Mouse (Mus musculus) liver, embryonic 15.5 days (tissue): ENCODE measurements at regions not wholly inside any gene's neighbourhood (a gene's known extent, or its start where the extent isn't known, plus 50 kb on each side); places are given as distances from the start of the nearest gene placed in this dataset.

Source experiments
- ATAC-seq: fragments of 200-750 bp; cut with Nextera tagmentation; 2 replicates; pipeline ENCODE4 v1.8.0; 2017; ENCODE audit warnings: moderate number of reproducible peaks, mild to moderate bottlenecking, moderate library complexity; ENCODE audit not compliant: insufficient read depth
- H3K27ac ChIP-seq: fragments of 300-500 bp; sonication (generic); replicated peaks from 2 replicates; pipeline ENCODE4 v1.5.1; 2015; ENCODE audit warnings: mild to moderate bottlenecking, inconsistent platforms
- H3K27me3 ChIP-seq: fragments of 300-500 bp; sonication (generic); 2 replicates; pipeline ENCODE4 v1.6.1; 2015; ENCODE audit warnings: mild to moderate bottlenecking, inconsistent platforms
- H3K36me3 ChIP-seq: fragments of 300-500 bp; sonication (generic); replicated peaks from 2 replicates; pipeline ENCODE4 v1.6.1; 2015; ENCODE audit warnings: moderate library complexity, mild to moderate bottlenecking, inconsistent platforms
- H3K4me1 ChIP-seq: fragments of 300-500 bp; sonication (generic); replicated peaks from 2 replicates; pipeline ENCODE4 v1.6.1; 2015; ENCODE audit warnings: inconsistent platforms
- H3K4me2 ChIP-seq: fragments of 300-500 bp; sonication (generic); 2 replicates; pipeline ENCODE4 v1.6.1; 2015; ENCODE audit warnings: moderate library complexity, mild to moderate bottlenecking, inconsistent platforms
- H3K4me3 ChIP-seq: fragments of 300-500 bp; sonication (generic); replicated peaks from 2 replicates; pipeline ENCODE4 v1.5.1; 2015; ENCODE audit warnings: mild to moderate bottlenecking, inconsistent platforms
- H3K9ac ChIP-seq: fragments of 300-500 bp; sonication (generic); 2 replicates; pipeline ENCODE4 v1.6.1; 2015; ENCODE audit warnings: moderate library complexity, mild to moderate bottlenecking, inconsistent platforms
- H3K9me3 ChIP-seq: fragments of 300-500 bp; sonication (generic); replicated peaks from 2 replicates; pipeline ENCODE4 v1.6.1; 2016; ENCODE audit warnings: inconsistent platforms
- WGBS: fragments of 180-500 bp; shearing (Covaris S2); methylation state at CpG from one replicate; pipeline ENCODE4 v1.1.7; 2015; ENCODE audit warnings: mixed read lengths; ENCODE audit not compliant: insufficient replicate concordance; 5-methylcytosine and 5-hydroxymethylcytosine counted together

DNA sequence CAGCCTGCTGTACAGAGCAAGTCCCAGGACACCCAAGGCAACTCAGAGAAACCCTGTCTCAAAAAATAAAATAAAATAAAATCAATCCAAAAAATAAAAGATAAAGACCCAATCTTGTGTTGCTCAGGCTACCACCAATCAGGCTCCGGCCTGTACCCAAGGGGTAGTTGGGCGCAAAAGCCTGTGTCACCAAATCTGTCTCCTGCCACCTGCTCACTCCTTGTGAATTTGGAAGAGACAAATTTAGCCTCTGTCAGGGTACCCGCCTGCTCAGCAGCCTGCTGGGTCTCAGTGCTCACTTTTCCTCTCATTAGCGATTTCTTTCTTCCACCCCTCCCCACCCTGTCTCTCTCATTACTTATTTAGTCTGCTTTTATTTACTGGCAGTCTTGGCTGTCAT is 54.6 kb downstream of the Sox4 start:
- Histone ChIP-seq H3K4me3 (no peak overlapping the region), H3K27me3 (no peaks in the 10 kb centered on the region), H3K4me1 (no peaks in the 10 kb centered on the region), H3K9ac (no peak overlapping the region), H3K36me3 (no peaks in the 10 kb centered on the region), H3K4me2 (no peak overlapping the region), H3K9me3 (0 out of 2 replicates have a peak, but pooled peaks cover 2% of the 10 kb centered on the region), H3K27ac (no peak overlapping the region)
- no peak for ATAC-seq
- whole genome bisulfite sequencing = 68% methylated on average over 4 of the region's 4 CpGs

DNA sequence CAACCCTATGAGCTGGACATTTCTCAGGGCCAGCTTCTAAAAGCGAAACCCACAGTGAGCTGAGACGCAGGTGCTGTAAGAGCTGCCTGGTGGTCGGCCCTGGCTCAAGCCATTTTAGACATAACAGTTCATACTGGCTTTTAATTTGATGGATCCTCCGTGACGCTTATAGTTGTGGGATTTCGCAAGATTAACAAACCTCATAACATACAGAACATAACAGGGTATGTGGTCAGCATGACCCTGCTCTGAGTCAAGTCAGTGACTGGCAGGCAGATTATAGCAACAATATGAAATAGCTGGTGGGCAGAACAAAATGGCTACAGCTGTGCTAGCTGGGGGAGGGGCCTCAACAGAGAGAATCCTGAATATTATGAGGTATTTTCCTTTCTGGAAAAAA is 60.6 kb downstream of the Sox4 start:
- H3K4me1 ChIP-seq = no peaks in the 10 kb centered on the region
- WGBS = 61% methylated on average over 6 of the region's 6 CpGs
- no peak overlapping the region for H3K4me2 ChIP-seq
- H3K9me3 ChIP-seq = 0 out of 2 replicates have a peak, but pooled peaks cover 2% of the 10 kb centered on the region
- no peak overlapping the region for H3K9ac ChIP-seq
- no peak overlapping the region for H3K4me3 ChIP-seq
- no peak for ATAC-seq
- no peaks in the 10 kb centered on the region for H3K36me3 ChIP-seq
- peaks cover 7% of the 10 kb centered on the region for H3K27me3 ChIP-seq
- H3K27ac ChIP-seq = no peak overlapping the region

DNA sequence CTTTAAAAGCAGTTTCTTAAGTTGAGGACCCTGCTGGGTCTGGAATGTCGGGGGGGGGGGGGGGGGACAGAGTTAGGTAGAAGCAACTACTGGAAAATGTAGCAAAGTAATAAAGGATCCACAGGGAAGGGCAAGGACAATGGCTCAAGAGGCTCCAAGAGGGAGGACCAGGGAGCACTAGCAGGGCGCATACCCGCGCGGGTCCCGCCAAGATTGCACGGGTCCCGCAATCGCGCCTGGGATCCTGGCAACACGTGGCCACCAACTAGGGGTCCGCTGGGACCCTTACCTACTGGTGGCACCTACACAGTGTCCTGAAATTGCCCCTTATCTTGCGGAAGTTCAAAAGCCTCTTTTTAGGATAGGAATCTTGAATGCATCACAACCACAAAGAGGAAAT is 66.4 kb downstream of the Sox4 start:
- 9% methylated on average over 13 of the region's 13 CpGs for WGBS
- no peak overlapping the region for H3K4me2 ChIP-seq

DNA sequence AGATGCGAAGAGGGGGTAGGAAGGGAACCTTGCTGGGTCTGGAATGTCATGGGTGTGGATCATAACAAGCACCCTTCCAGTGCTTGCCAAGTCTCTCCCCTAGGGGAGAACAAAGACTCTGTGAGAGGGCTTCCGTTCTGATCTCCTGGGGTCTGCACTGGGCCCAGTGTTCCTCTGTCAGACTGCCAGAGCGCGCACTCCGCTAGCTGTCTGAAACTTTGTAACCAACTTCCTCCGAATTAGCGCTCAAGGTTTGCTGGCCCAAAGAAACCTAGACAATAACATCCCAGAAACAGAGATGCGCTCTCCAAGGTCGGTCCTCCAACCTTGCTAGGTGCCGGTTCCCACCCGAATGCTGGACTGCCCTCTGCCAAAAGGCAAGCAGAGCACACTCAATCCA is 66.8 kb downstream of the Sox4 start:
- Histone ChIP-seq H3K4me2 (no peak overlapping the region), H3K4me3 (no peak overlapping the region), H3K9ac (no peak overlapping the region), H3K36me3 (no peaks in the 10 kb centered on the region), H3K4me1 (no peaks in the 10 kb centered on the region; the same call in 1 of the 2 replicates), H3K27ac (no peak overlapping the region), H3K27me3 (peaks cover 66% of the 10 kb centered on the region), H3K9me3 (no peaks in the 10 kb centered on the region)
- WGBS = 10% methylated on average over 11 of the region's 11 CpGs
- ATAC-seq = no peak

More for the DNA sequence above, 66.4 kb downstream of the Sox4 start:
- H3K9me3 ChIP-seq = no peaks in the 10 kb centered on the region
- no peak for ATAC-seq
- H3K4me3 ChIP-seq = no peak overlapping the region
- no peaks in the 10 kb centered on the region for H3K36me3 ChIP-seq
- H3K27ac ChIP-seq = no peak overlapping the region
- H3K27me3 ChIP-seq = peaks cover 62% of the 10 kb centered on the region
- no peaks in the 10 kb centered on the region; the same call in 1 of the 2 replicates for H3K4me1 ChIP-seq
- H3K9ac ChIP-seq = no peak overlapping the region

DNA sequence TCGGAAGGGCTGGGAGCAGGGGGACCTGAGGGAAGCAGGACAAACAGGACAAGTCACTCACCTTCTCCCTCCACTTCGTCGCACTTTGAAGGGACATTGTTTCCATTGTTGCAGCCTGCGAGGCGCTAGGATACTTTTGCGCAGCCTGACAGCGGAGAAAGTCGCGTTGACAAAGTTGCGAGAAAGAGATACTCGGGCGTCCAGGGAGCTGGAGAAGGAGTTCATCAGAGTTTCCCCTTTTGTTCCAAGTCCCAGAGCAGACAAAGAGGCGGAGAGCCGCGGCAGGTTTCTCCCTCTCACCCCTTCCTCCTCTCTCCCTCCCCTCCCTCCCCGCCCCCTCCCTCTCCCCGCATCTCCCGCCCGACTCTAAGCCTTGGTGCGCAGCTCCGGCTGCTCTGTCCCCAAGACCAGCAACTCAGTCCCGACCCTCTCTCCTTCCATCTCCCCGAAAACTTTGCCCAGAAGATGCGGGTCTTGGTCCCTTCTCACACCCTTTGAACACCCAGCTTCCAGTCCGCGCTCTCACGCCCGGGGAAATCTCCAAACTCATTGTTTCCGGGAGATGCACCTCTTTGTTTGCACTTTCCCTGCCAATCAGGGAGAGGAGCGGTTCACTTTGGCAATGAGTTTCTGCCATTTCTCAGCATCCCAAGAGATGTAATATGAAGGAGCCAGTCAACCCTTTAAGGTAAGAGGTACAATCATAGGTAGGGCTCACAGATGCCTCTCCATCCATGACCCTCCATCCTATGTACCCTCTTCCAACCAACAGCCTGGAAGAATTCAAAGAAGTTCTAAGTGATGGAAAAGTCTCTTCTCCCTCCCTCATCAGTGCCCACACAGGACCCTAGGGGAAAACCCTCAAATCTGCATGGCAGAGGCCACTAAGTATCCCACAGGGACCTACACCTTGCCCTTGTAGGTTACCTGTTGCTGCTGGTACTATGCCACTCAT is 68.2 kb downstream of the Sox4 start:
- H3K4me1 ChIP-seq = no peaks in the 10 kb centered on the region; the same call in 1 of the 2 replicates
- no peak overlapping the region for H3K9ac ChIP-seq
- H3K27me3 ChIP-seq = peaks cover 67% of the 10 kb centered on the region
- ATAC-seq = no peak
- no peaks in the 10 kb centered on the region for H3K9me3 ChIP-seq
- peak overlapping the region; percentile 22 for H3K4me3 ChIP-seq
- peak overlapping the region; percentile 40 for H3K4me2 ChIP-seq
- H3K36me3 ChIP-seq = no peaks in the 10 kb centered on the region
- under 1% methylated on average over 30 of the region's 30 CpGs for WGBS
- H3K27ac ChIP-seq = no peak overlapping the region

DNA sequence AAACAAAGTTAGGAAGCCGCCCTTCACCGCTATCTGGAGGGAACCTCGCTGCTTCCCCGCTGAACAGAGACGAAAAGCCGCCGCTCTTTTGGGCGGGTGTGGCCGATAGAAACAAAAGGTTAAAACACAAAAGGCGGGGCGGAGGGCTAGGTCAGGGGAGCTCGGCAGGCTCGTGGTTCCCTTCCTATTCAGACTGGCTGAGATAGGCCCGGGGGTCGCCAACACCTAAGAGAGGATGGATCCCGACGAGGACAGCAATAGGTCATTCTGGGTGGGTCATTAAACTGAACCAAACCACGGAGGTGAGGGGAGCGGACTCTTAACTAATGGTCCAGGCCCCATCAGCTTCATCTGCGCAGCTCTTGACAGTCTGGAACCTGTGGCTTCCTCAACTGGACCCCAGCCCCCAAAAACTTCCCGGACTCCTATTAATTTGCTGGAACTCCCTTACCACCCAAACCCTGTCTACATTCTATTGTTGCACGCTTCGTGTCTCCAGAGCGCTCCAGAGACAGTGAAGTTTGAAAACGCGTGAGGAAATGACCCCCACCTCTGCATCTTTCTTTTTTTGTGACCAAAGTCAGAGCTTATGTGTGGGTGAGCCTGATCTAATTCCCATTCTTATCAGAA is 69.2 kb downstream of the Sox4 start:
- Histone ChIP-seq H3K4me1 (no peaks in the 10 kb centered on the region; the same call in 1 of the 2 replicates), H3K27ac (no peak overlapping the region), H3K4me3 (peak overlapping the region; percentile 12), H3K4me2 (peak overlapping the region; percentile 35), H3K27me3 (peaks cover 67% of the 10 kb centered on the region), H3K9ac (no peak overlapping the region), H3K36me3 (no peaks in the 10 kb centered on the region), H3K9me3 (no peaks in the 10 kb centered on the region)
- no peak for ATAC-seq
- 1% methylated on average over 26 of the region's 26 CpGs for WGBS

DNA sequence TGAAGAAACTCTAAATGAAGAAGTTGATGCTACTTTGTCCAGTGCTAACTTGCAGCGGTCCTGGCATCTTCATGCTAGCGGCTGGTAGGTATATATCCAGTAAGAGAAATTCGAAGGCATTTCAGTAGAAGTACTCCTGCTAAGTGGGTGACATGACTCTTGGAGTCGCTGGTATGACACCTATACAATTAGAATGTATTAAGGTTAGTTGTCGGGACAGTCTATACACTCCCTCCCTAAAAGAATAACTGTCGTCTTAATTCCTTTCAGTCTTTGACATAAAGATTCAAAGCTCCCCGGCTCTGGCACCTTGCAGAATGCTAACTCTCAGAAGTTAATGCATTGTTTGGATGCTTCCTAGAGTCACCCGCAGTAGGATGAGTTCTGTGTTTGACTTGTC is 70.1 kb downstream of the Sox4 start:
- Histone ChIP-seq H3K4me1 (no peaks in the 10 kb centered on the region; the same call in 1 of the 2 replicates), H3K27me3 (peaks cover 65% of the 10 kb centered on the region), H3K4me2 (no peak overlapping the region), H3K36me3 (no peaks in the 10 kb centered on the region), H3K9me3 (no peaks in the 10 kb centered on the region), H3K27ac (no peak overlapping the region), H3K4me3 (no peak overlapping the region), H3K9ac (no peak overlapping the region)
- no peak for ATAC-seq
- 44% methylated on average over 8 of the region's 8 CpGs for WGBS

DNA sequence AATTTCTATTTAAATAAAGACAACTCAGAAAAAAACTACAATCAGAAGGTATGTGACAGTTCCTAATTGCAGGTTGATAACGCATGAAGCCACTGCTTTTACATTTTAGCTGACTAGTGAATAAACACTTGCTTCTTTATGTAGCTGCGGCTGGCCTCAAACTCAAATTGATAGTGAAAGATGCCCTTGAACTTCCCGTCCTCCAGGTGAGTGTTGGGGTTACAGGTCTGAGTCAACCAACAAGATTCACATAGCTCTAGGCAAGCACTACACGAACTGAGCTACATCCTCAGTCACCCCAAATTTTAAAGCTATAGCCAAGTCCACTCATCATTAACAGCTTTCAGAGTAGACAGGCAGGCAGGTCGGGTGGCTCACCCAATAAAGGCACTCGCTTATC is 72.6 kb downstream of the Sox4 start:
- H3K4me2 ChIP-seq = no peak overlapping the region
- 50% methylated on average over 6 of the region's 6 CpGs for WGBS
- no peaks in the 10 kb centered on the region; the same call in 1 of the 2 replicates for H3K4me1 ChIP-seq
- no peak overlapping the region for H3K9ac ChIP-seq
- no peak for ATAC-seq
- peaks cover 40% of the 10 kb centered on the region for H3K27me3 ChIP-seq
- H3K36me3 ChIP-seq = no peaks in the 10 kb centered on the region
- H3K27ac ChIP-seq = no peak overlapping the region
- H3K9me3 ChIP-seq = no peaks in the 10 kb centered on the region
- no peak overlapping the region for H3K4me3 ChIP-seq

DNA sequence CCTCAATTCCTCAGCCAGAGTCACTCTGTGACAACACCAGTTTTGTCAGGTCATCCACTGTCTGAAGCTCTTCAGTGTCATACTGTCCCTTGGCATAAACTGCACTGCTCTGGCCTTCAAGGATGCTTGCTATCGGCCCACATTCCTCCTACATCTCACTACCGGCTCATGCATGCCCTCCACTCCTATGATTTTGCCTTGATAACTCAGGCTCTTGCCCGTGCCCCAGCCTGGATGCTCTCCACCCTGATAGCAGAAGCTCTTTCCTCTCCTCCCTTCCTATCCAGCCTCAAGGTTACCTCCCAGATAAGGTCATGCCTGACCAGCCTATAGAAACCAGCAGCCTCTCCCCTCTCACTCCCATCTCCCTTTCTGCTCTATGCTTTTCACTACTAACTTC is 74.8 kb downstream of the Sox4 start:
- Histone ChIP-seq H3K9ac (no peak overlapping the region), H3K27ac (no peak overlapping the region), H3K4me1 (no peaks in the 10 kb centered on the region), H3K4me2 (no peak overlapping the region), H3K4me3 (no peak overlapping the region), H3K27me3 (peaks cover 18% of the 10 kb centered on the region), H3K9me3 (no peaks in the 10 kb centered on the region), H3K36me3 (no peaks in the 10 kb centered on the region)
- WGBS = 20% methylated on average over 3 of the region's 3 CpGs
- ATAC-seq = no peak

DNA sequence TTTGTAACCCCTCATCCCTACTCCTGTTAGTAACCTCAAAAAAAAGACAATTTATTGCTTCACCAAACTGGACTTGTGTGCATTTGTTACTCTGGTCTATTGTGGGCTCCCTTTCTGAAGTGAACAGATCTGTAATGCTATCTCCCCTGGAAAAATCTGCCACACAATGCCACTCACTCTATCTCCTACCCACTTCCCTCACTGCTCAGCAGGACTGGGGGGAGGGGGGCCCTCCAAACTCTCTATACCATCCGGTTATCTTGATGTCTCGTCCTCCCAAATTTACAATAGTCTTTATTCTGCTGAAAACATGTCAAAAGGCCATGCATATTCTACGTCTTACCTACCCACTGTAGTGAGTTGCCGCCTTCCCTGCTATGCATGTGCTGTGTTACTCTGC is 76.7 kb downstream of the Sox4 start:
- no peak for ATAC-seq
- H3K36me3 ChIP-seq = no peaks in the 10 kb centered on the region

DNA sequence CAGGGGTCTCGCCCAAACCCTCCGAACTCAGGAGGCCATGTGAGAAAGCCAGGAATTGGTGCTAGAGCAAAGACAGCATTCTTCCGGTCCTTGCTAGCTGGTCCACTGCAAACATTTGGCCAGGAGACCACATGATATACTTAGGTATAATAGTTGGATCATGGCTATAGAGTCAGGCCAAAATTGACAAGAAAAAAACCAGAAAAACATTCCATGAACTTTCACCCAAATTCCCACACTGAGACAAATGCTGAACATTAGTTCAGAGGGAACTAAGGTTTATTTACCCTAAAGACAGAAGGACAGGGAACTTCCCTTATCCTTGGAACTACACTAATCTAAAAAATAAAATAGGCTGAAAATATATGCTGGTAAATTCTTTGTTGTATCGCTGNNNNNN is 82.8 kb downstream of the Sox4 start:
- WGBS = 78% methylated on average over 4 of the region's 4 CpGs
- Histone ChIP-seq H3K4me1 (no peaks in the 10 kb centered on the region), H3K9me3 (no peaks in the 10 kb centered on the region), H3K4me2 (no peak overlapping the region), H3K36me3 (no peaks in the 10 kb centered on the region), H3K9ac (no peak overlapping the region), H3K27me3 (no peaks in the 10 kb centered on the region), H3K4me3 (no peak overlapping the region), H3K27ac (no peak overlapping the region)
- no peak for ATAC-seq

More for the DNA sequence above, 76.7 kb downstream of the Sox4 start:
- H3K27me3 ChIP-seq = peaks cover 1% of the 10 kb centered on the region
- H3K9ac ChIP-seq = no peak overlapping the region
- H3K4me3 ChIP-seq = no peak overlapping the region
- WGBS = 34% methylated on average over 4 of the region's 4 CpGs
- H3K9me3 ChIP-seq = no peaks in the 10 kb centered on the region
- no peaks in the 10 kb centered on the region for H3K4me1 ChIP-seq
- H3K27ac ChIP-seq = no peak overlapping the region
- no peak overlapping the region for H3K4me2 ChIP-seq
